Mouse (Mus musculus) limb, embryonic 13.5 days (tissue): ENCODE measurements at regions not wholly inside any gene's neighbourhood (a gene's known extent, or its start where the extent isn't known, plus 50 kb on each side); places are given as distances from the start of the nearest gene placed in this dataset.
"Not testable (repeated sequence)": the region's sequence is repeated elsewhere in the genome, so short reads cannot be mapped to it uniquely, and the experiment has no call there.

ENCODE experiments used
- ATAC-seq: fragments of 200-750 bp; cut with Nextera tagmentation; 2 replicates; pipeline ENCODE4 v1.8.0; 2017; ENCODE audit warnings: low read depth, moderate number of reproducible peaks, moderate TSS enrichment; ENCODE audit not compliant: low FRiP score
- H3K27ac ChIP-seq: fragments of 300-500 bp; sonication (generic); 2 replicates; pipeline ENCODE4 v1.5.1; 2015; ENCODE audit warnings: inconsistent platforms, mild to moderate bottlenecking, moderate library complexity
- H3K27me3 ChIP-seq: fragments of 300-500 bp; sonication (generic); 2 replicates; pipeline ENCODE4 v1.6.1; 2015; ENCODE audit warnings: mild to moderate bottlenecking, inconsistent platforms
- H3K36me3 ChIP-seq: fragments of 300-500 bp; sonication (generic); 2 replicates; pipeline ENCODE4 v1.6.1; 2015; ENCODE audit warnings: inconsistent platforms, mild to moderate bottlenecking, moderate library complexity
- H3K4me1 ChIP-seq: fragments of 300-500 bp; sonication (generic); 2 replicates; pipeline ENCODE4 v1.6.1; 2015; ENCODE audit warnings: inconsistent platforms
- H3K4me2 ChIP-seq: fragments of 300-500 bp; sonication (generic); replicated peaks from 2 replicates; pipeline ENCODE4 v1.6.1; 2015; ENCODE audit warnings: inconsistent platforms, mild to moderate bottlenecking, moderate library complexity
- H3K4me3 ChIP-seq: fragments of 300-500 bp; sonication (generic); 2 replicates; pipeline ENCODE4 v1.5.1; 2015; ENCODE audit warnings: moderate library complexity, mild to moderate bottlenecking, inconsistent platforms
- H3K9ac ChIP-seq: fragments of 300-500 bp; sonication (generic); 2 replicates; pipeline ENCODE4 v1.6.1; 2015; ENCODE audit warnings: mild to moderate bottlenecking, inconsistent platforms
- H3K9me3 ChIP-seq: fragments of 300-500 bp; sonication (generic); 2 replicates; pipeline ENCODE4 v1.6.1; 2016; ENCODE audit warnings: inconsistent platforms
- WGBS: fragments of 180-500 bp; shearing (Covaris S2); methylation state at CpG from one replicate; pipeline ENCODE4 v1.1.7; 2015; 5-methylcytosine and 5-hydroxymethylcytosine counted together

- H3K4me2 ChIP-seq = peak overlapping the region; percentile 56
- WGBS = 4% methylated on average over 9 of the region's 9 CpGs
- peak overlapping the region; percentile 26 for H3K4me3 ChIP-seq
- no peaks in the 10 kb centered on the region for H3K9me3 ChIP-seq
- H3K9ac ChIP-seq = no peak overlapping the region
- ATAC-seq = peak; percentile 57; the same call in 1 of the 2 replicates
- H3K27ac ChIP-seq = no peak overlapping the region
- H3K36me3 ChIP-seq = no peaks in the 10 kb centered on the region
- peaks cover 4% of the 10 kb centered on the region; the same call in 1 of the 2 replicates for H3K4me1 ChIP-seq
- no peaks in the 10 kb centered on the region for H3K27me3 ChIP-seq
Measured at GRCm38 (mm10) chr16:54983759-54984218, 314.0 kb downstream of the Zpld1 start.

- Histone ChIP-seq H3K4me3 (no peak overlapping the region), H3K4me2 (no peak overlapping the region), H3K9ac (no peak overlapping the region), H3K27ac (no peak overlapping the region), H3K36me3 (no peaks in the 10 kb centered on the region), H3K27me3 (no peaks in the 10 kb centered on the region), H3K9me3 (no peaks in the 10 kb centered on the region), H3K4me1 (no peaks in the 10 kb centered on the region)
- no peak for ATAC-seq
- 91% methylated on average over 6 of the region's 6 CpGs for WGBS
Measured at GRCm38 (mm10) chr16:54970356-54970755, 327.4 kb downstream of the Zpld1 start.

GRCm38 (mm10) chr16:54943808-54944315 is 353.9 kb downstream of the Zpld1 start:
- no peak overlapping the region for H3K4me3 ChIP-seq
- no peaks in the 10 kb centered on the region for H3K4me1 ChIP-seq
- no peaks in the 10 kb centered on the region for H3K27me3 ChIP-seq
- H3K36me3 ChIP-seq = no peaks in the 10 kb centered on the region
- WGBS = 80% methylated on average over 7 of the region's 7 CpGs
- H3K4me2 ChIP-seq = no peak overlapping the region
- no peaks in the 10 kb centered on the region for H3K9me3 ChIP-seq
- H3K27ac ChIP-seq = no peak overlapping the region
- no peak for ATAC-seq
- H3K9ac ChIP-seq = no peak overlapping the region

- ATAC-seq = no peak
Measured at GRCm38 (mm10) chr16:54928259-54928658, 369.5 kb downstream of the Zpld1 start.

GRCm38 (mm10) chr16:54902911-54903310 is 394.9 kb downstream of the Zpld1 start:
- Histone ChIP-seq H3K4me3 (no peak overlapping the region), H3K9me3 (no peaks in the 10 kb centered on the region), H3K27ac (no peak overlapping the region), H3K36me3 (no peaks in the 10 kb centered on the region), H3K27me3 (no peaks in the 10 kb centered on the region), H3K4me2 (no peak overlapping the region), H3K9ac (no peak overlapping the region), H3K4me1 (no peaks in the 10 kb centered on the region)
- ATAC-seq = no peak
- WGBS = 89% methylated on average over 4 of the region's 4 CpGs

More at GRCm38 (mm10) chr16:54928259-54928658, 369.5 kb downstream of the Zpld1 start:
- Histone ChIP-seq H3K27ac (no peak overlapping the region), H3K9me3 (peaks cover 6% of the 10 kb centered on the region; the same call in 1 of the 2 replicates), H3K4me2 (no peak overlapping the region), H3K4me3 (no peak overlapping the region), H3K27me3 (no peaks in the 10 kb centered on the region), H3K4me1 (no peaks in the 10 kb centered on the region), H3K36me3 (no peaks in the 10 kb centered on the region), H3K9ac (no peak overlapping the region)
- 73% methylated on average over 3 of the region's 3 CpGs for WGBS

- WGBS = 80% methylated on average over 1 of the region's 1 CpGs
- no peak for ATAC-seq
Measured at GRCm38 (mm10) chr16:54901461-54901860, 396.3 kb downstream of the Zpld1 start.

GRCm38 (mm10) chr16:54894661-54895060 is 403.1 kb downstream of the Zpld1 start:
- Histone ChIP-seq H3K9me3 (0 out of 2 replicates have a peak, but pooled peaks cover 3% of the 10 kb centered on the region), H3K9ac (no peak overlapping the region), H3K4me2 (no peak overlapping the region), H3K36me3 (no peaks in the 10 kb centered on the region), H3K4me3 (no peak overlapping the region), H3K4me1 (no peaks in the 10 kb centered on the region), H3K27me3 (no peaks in the 10 kb centered on the region), H3K27ac (no peak overlapping the region)
- ATAC-seq = no peak
- 87% methylated on average over 5 of the region's 5 CpGs for WGBS

More at GRCm38 (mm10) chr16:54901461-54901860, 396.3 kb downstream of the Zpld1 start:
- no peaks in the 10 kb centered on the region for H3K36me3 ChIP-seq
- H3K4me2 ChIP-seq = no peak overlapping the region
- H3K4me3 ChIP-seq = no peak overlapping the region
- H3K27me3 ChIP-seq = no peaks in the 10 kb centered on the region
- H3K27ac ChIP-seq = no peak overlapping the region
- H3K9ac ChIP-seq = no peak overlapping the region
- H3K9me3 ChIP-seq = no peaks in the 10 kb centered on the region
- no peaks in the 10 kb centered on the region for H3K4me1 ChIP-seq

GRCm38 (mm10) chr16:54857369-54857768 is 440.4 kb downstream of the Zpld1 start:
- no peak overlapping the region for H3K4me2 ChIP-seq
- peaks cover 3% of the 10 kb centered on the region; the same call in 1 of the 2 replicates for H3K4me1 ChIP-seq
- no peak overlapping the region for H3K27ac ChIP-seq
- ATAC-seq = no peak
- no peaks in the 10 kb centered on the region for H3K36me3 ChIP-seq
- H3K4me3 ChIP-seq = no peak overlapping the region
- H3K9ac ChIP-seq = no peak overlapping the region
- no peaks in the 10 kb centered on the region for H3K27me3 ChIP-seq
- no peaks in the 10 kb centered on the region for H3K9me3 ChIP-seq

- not testable (repeated sequence) for H3K4me1 ChIP-seq, H3K9ac ChIP-seq, H3K4me3 ChIP-seq, H3K4me2 ChIP-seq, H3K27ac ChIP-seq, H3K9me3 ChIP-seq, H3K27me3 ChIP-seq, H3K36me3 ChIP-seq, ATAC-seq
- WGBS = 91% methylated on average over 4 of the region's 4 CpGs
Measured at GRCm38 (mm10) chr16:54842996-54843395, 454.8 kb downstream of the Zpld1 start.
